Mouse (Mus musculus) B cell, adult 2 months (primary cell): ENCODE data around the gene Ezr.

Source experiments
- DNase-seq, 2 experiments: peaks; one replicate each; pipeline ENCODE4 v3.0.0; 2022

Ezr gene

GRCm38 (mm10) chr17:6767771-6768170, 14.8 kb downstream of the Ezr start:
- DNase-seq = no peak

GRCm38 (mm10) chr17:6766823-6767222, 15.8 kb downstream of the Ezr start:
- no peak for DNase-seq

- no peak for DNase-seq
Observed at GRCm38 (mm10) chr17:6765886-6766285, 16.7 kb downstream of the Ezr start.

- DNase-seq = no peak
Observed at GRCm38 (mm10) chr17:6764730-6765129, 17.9 kb downstream of the Ezr start.

GRCm38 (mm10) chr17:6764227-6764593, 18.4 kb downstream of the Ezr start:
- no peak for DNase-seq

GRCm38 (mm10) chr17:6763513-6764226, 18.9 kb downstream of the Ezr start:
- no peak for DNase-seq

- no peak for DNase-seq
Observed at GRCm38 (mm10) chr17:6759717-6760292, 22.8 kb downstream of the Ezr start.

- DNase-seq = no peak
Observed at GRCm38 (mm10) chr17:6758845-6759244, 23.7 kb downstream of the Ezr start.

GRCm38 (mm10) chr17:6757902-6758301, 24.7 kb downstream of the Ezr start:
- no peak for DNase-seq

- DNase-seq = no peak
Observed at GRCm38 (mm10) chr17:6755873-6756272, 26.7 kb downstream of the Ezr start.

- DNase-seq = no peak
Observed at GRCm38 (mm10) chr17:6755176-6755575, 27.4 kb downstream of the Ezr start.

GRCm38 (mm10) chr17:6752375-6752774, 30.2 kb downstream of the Ezr start:
- no peak for DNase-seq

- DNase-seq = no peak
Observed at GRCm38 (mm10) chr17:6751221-6751859, 31.2 kb downstream of the Ezr start.

GRCm38 (mm10) chr17:6748779-6749464, 33.7 kb downstream of the Ezr start:
- DNase-seq = no peak

- no peak for DNase-seq
Observed at GRCm38 (mm10) chr17:6747478-6747877, 35.1 kb downstream of the Ezr start.

GRCm38 (mm10) chr17:6746452-6747231, 35.9 kb downstream of the Ezr start:
- peak in 1 of 2 experiments; percentile 51 for DNase-seq

GRCm38 (mm10) chr17:6745975-6746374, 36.6 kb downstream of the Ezr start:
- no peak for DNase-seq

- DNase-seq = no peak
Observed at GRCm38 (mm10) chr17:6745503-6745902, 37.1 kb downstream of the Ezr start.

- DNase-seq = no peak
Observed at GRCm38 (mm10) chr17:6744871-6745270, 37.7 kb downstream of the Ezr start.

GRCm38 (mm10) chr17:6744366-6744765, 38.2 kb downstream of the Ezr start:
- DNase-seq = no peak

- no peak for DNase-seq
Observed at GRCm38 (mm10) chr17:6743787-6744239, 38.8 kb downstream of the Ezr start.

- DNase-seq = no peak
Observed at GRCm38 (mm10) chr17:6743039-6743575, 39.5 kb downstream of the Ezr start.
